Mouse (Mus musculus) embryonic fibroblast, embryonic 13.5 days (primary cell): ENCODE results near the gene Fblim1.
"Not testable (repeated sequence)": the region's sequence is repeated elsewhere in the genome, so short reads cannot be mapped to it uniquely, and the experiment has no call there.

ENCODE experiments used
- CTCF ChIP-seq: IDR thresholded peaks from 2 replicates; pipeline ENCODE4 v1.5.1; 2011; ENCODE audit warnings: mild to moderate bottlenecking, control low read depth, low read length, moderate library complexity, borderline replicate concordance; ENCODE audit not compliant: insufficient read depth
- POLR2A ChIP-seq: IDR thresholded peaks from 2 replicates; pipeline ENCODE4 v1.6.1; 2011; ENCODE audit warnings: low read depth, mild to moderate bottlenecking, control low read depth, low read length, moderate library complexity

GRCm38 (mm10) chr4:141567174-141567573, 38.7 kb downstream of the Fblim1 start:
- TF ChIP-seq CTCF, POLR2A: not testable (repeated sequence)
